Mouse (Mus musculus): ENCODE measurements around the gene Mrpl58.

- TF ChIP-seq CTCF (IDR thresholded peaks at IDR 0.05; ENCODE audit: low read depth) (no peak), EP300 (IDR thresholded peaks at IDR 0.05; ENCODE audit: low read depth) (no peak)
These were observed 53.9 kb downstream of the Mrpl58 start for GRCm38 (mm10) chr11:115457405-115457804.
